Mouse (Mus musculus) liver, embryonic 14.5 days (tissue): ENCODE measurements around the gene Zfp553. TPM values are rescaled to one million over a fixed set of nuclear protein-coding genes. Genes with fewer than 3 reads are reported as not detected.
A peak's percentile ranks its signal among the peaks of the same experiment; 100 is the strongest.

Experiments
- ATAC-seq: fragments of 200-750 bp; cut with Nextera tagmentation; 2 replicates; pipeline ENCODE4 v1.8.0; 2017; ENCODE audit warnings: moderate number of reproducible peaks, mild to moderate bottlenecking, moderate library complexity; ENCODE audit not compliant: insufficient read depth
- DNase-seq, 3 experiments: peaks; one replicate each; pipeline ENCODE4 v3.0.0-alpha.2; 2012 to 2013; ENCODE audit warnings: low read depth in 3 of 3, low spot score in 3 of 3
- H3K27ac ChIP-seq: fragments of 300-500 bp; sonication (generic); 2 replicates; pipeline ENCODE4 v1.5.1; 2014; ENCODE audit warnings: moderate library complexity, mild to moderate bottlenecking, control low read depth, inconsistent platforms
- H3K27me3 ChIP-seq: fragments of 300-500 bp; sonication (generic); 2 replicates; pipeline ENCODE4 v1.6.1; 2014; ENCODE audit warnings: mild to moderate bottlenecking, low read length, moderate library complexity; ENCODE audit not compliant: control insufficient read depth, insufficient read depth
- H3K36me3 ChIP-seq: fragments of 300-500 bp; sonication (generic); replicated peaks from 2 replicates; pipeline ENCODE4 v1.6.1; 2014; ENCODE audit warnings: low read depth; ENCODE audit not compliant: control insufficient read depth, insufficient read depth
- H3K4me1 ChIP-seq, 2 experiments: fragments of 200-500 bp in 1 of 2; fragments of 300-500 bp in 1 of 2; sonication (generic) in 1 of 2; replicated peaks; 2 replicates each; pipeline ENCODE4 v1.6.1; 2012 to 2014; ENCODE audit warnings: antibody characterized with exemption in 1 of 2, inconsistent platforms in 1 of 2, low read length in 1 of 2; ENCODE audit not compliant: control insufficient read depth in 2 of 2, insufficient read depth in 2 of 2
- H3K4me2 ChIP-seq: fragments of 300-500 bp; sonication (generic); 2 replicates; pipeline ENCODE4 v1.6.1; 2014; ENCODE audit warnings: low read depth, mild to moderate bottlenecking, control low read depth, moderate library complexity
- H3K4me3 ChIP-seq, 2 experiments: fragments of 200-500 bp in 1 of 2; fragments of 300-500 bp in 1 of 2; sonication (generic) in 1 of 2; 2 replicates each; pipeline ENCODE4 v1.5.1; 2012 to 2014; ENCODE audit warnings: low read depth in 2 of 2, low read length in 2 of 2, mild to moderate bottlenecking in 2 of 2, control low read depth in 1 of 2, inconsistent platforms in 1 of 2, moderate library complexity in 1 of 2; ENCODE audit not compliant: insufficient read depth in 1 of 2
- H3K9ac ChIP-seq: fragments of 300-500 bp; sonication (generic); replicated peaks from 2 replicates; pipeline ENCODE4 v1.6.1; 2014; ENCODE audit warnings: mild to moderate bottlenecking, control low read depth, moderate library complexity
- H3K9me3 ChIP-seq: fragments of 300-500 bp; sonication (generic); 2 replicates; pipeline ENCODE4 v1.6.1; 2016; ENCODE audit warnings: low read length, mixed read lengths; ENCODE audit not compliant: control insufficient read depth
- CTCF ChIP-seq: IDR thresholded peaks from 2 replicates; pipeline ENCODE4 v1.5.1; 2016; ENCODE audit warnings: antibody characterized with exemption, low read depth, control low read depth
- EP300 ChIP-seq: IDR thresholded peaks from 2 replicates; pipeline ENCODE4 v1.6.1; 2016; ENCODE audit warnings: antibody characterized with exemption, low read depth
- WGBS: fragments of 180-500 bp; shearing (Covaris S2); extraction: QIAGEN DNeasy Blood & Tissue Kit; methylation state at CpG from one replicate; pipeline ENCODE4 v1.1.7; 2014; ENCODE audit not compliant: insufficient replicate concordance; 5-methylcytosine and 5-hydroxymethylcytosine counted together
- polyA plus RNA-seq, 2 experiments: library from polyadenylated mRNA; depleted of rRNA in 1 of 2; stranded (reverse) in 1 of 2; unstranded in 1 of 2; fragments of >200 nt; fragmentation: Nextera tagmentation in 1 of 2; extraction: Ambion mirVana in 1 of 2; gene quantifications; 2 replicates each; pipeline versions ENCODE4 v1.2.1 to v1.2.3; 2012 to 2014

The Zfp553 gene
- polyA plus RNA-seq, 2 experiments: 2.4 to 3.4 TPM

DNA sequence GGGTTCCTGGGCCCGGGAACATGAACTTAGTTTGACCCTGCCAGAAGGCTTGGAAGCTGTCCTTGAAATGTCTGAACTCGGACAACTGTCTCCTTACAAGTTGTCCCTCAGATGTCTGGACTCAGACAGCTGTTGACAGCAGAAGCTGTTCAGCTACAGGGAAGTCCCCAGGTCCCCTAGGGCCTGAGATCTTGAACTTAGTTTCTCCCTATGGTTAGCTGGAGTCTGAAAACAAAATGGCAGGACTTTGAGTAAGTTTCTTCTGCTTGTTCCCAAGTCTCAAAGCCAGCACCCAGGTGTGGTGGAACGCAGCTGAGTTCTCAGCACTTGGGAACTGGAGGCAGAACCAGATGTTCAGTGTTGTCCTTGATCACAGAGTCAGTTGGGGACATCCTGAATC is 47.2 kb downstream of the Zfp553 start:
- H3K27ac ChIP-seq: no peak overlapping the region

GRCm38 (mm10) chr7:127281114-127281513 is 48.3 kb downstream of the Zfp553 start:
- no peaks in the 10 kb centered on the region for H3K9me3 ChIP-seq
- H3K36me3 ChIP-seq: no peaks in the 10 kb centered on the region
- TF ChIP-seq EP300 (no peak), CTCF (no peak)
- no peak overlapping the region for H3K9ac ChIP-seq
- no peak overlapping the region for H3K4me3 ChIP-seq
- no peak for DNase-seq
- no peak for ATAC-seq
- WGBS: 17% methylated on average over 4 of the region's 4 CpGs
- H3K4me2 ChIP-seq: no peak overlapping the region
- peaks cover 0 to 22% of the 10 kb centered on the region in 2 experiments; a peak in 2 of 4 replicates for H3K4me1 ChIP-seq
- no peak overlapping the region for H3K27ac ChIP-seq
- no peaks in the 10 kb centered on the region for H3K27me3 ChIP-seq

More for the DNA sequence above, 47.2 kb downstream of the Zfp553 start:
- Histone ChIP-seq H3K9me3 (no peaks in the 10 kb centered on the region), H3K4me3 (no peak overlapping the region), H3K27me3 (no peaks in the 10 kb centered on the region), H3K36me3 (no peaks in the 10 kb centered on the region), H3K9ac (no peak overlapping the region), H3K4me2 (no peak overlapping the region), H3K4me1 (peaks cover 0 to 17% of the 10 kb centered on the region in 2 experiments; a peak in 2 of 4 replicates)
- no peak for TF ChIP-seq EP300
- TF ChIP-seq CTCF: no peak
- DNase-seq (no peak), ATAC-seq (no peak)
- WGBS: 65% methylated on average over 3 of the region's 3 CpGs

DNA sequence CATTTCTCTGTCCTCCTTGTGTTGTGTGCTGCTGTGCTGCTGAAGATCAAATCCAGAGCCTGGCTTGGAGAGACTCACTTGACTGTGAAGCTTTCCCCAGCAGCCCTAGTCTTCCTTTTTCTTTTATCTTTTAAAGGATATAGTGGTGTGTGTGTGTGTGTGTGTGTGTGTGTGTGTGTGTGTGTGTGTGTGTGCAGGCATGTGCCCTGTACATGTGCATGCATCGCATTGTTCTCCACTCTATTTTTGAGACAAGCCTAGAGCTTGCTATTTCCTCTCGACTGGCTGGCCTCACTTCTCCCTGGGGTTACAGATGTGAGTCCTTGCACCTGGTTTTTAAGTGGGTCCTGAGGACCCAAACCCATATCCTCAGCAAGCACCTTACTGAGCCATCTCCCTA is 49.3 kb downstream of the Zfp553 start:
- Histone ChIP-seq H3K4me1 (peaks cover 0 to 17% of the 10 kb centered on the region in 2 experiments; a peak in 2 of 4 replicates), H3K4me2 (no peak overlapping the region), H3K4me3 (no peak overlapping the region), H3K27ac (no peak overlapping the region), H3K36me3 (no peaks in the 10 kb centered on the region), H3K9ac (no peak overlapping the region), H3K9me3 (no peaks in the 10 kb centered on the region), H3K27me3 (no peaks in the 10 kb centered on the region)
- ATAC-seq (no peak), DNase-seq (no peak)
- no peak for TF ChIP-seq CTCF
- TF ChIP-seq EP300: no peak
- WGBS: 46% methylated on average over 2 of the region's 2 CpGs

GRCm38 (mm10) chr7:127285154-127285553 is 52.3 kb downstream of the Zfp553 start:
- no peaks in the 10 kb centered on the region for H3K36me3 ChIP-seq
- H3K9me3 ChIP-seq: no peaks in the 10 kb centered on the region
- ATAC-seq: peak; percentile 83
- no peak overlapping the region for H3K27ac ChIP-seq
- no peak overlapping the region for H3K4me3 ChIP-seq
- H3K4me2 ChIP-seq: no peak overlapping the region
- H3K4me1 ChIP-seq: peaks cover 0 to 12% of the 10 kb centered on the region in 2 experiments; a peak in 2 of 4 replicates
- 14% methylated on average over 5 of the region's 10 CpGs for WGBS
- DNase-seq: no peak
- no peaks in the 10 kb centered on the region for H3K27me3 ChIP-seq
- TF ChIP-seq EP300: no peak
- TF ChIP-seq CTCF: peak; percentile 27; the same call in 1 of the 2 replicates
- no peak overlapping the region for H3K9ac ChIP-seq

Other genes with a start within 250 kb of the Zfp553 start
- gene Mvp, start 218.4 kb upstream of the Zfp553 start, polyA plus RNA-seq (2012; rRNA removed): 3.8 and 4.5 TPM in 2 replicates
- gene Mvp, start 218.4 kb upstream of the Zfp553 start, polyA plus RNA-seq (2014; fragmentation: Nextera tagmentation; extraction: Ambion mirVana): 5.5 and 5.6 TPM in 2 replicates
- 0.10 and 0.30 TPM in 2 replicates for gene Pagr1b, start 216.6 kb upstream of the Zfp553 start, polyA plus RNA-seq (2012; rRNA removed)
- gene Pagr1b, start 216.6 kb upstream of the Zfp553 start, polyA plus RNA-seq (2014; fragmentation: Nextera tagmentation; extraction: Ambion mirVana): not detected in 2 replicates
- gene Pagr1a, start 215.7 kb upstream of the Zfp553 start, polyA plus RNA-seq (2012; rRNA removed): 8.0 and 15.2 TPM in 2 replicates
- 27.3 and 32.2 TPM in 2 replicates for gene Pagr1a, start 215.7 kb upstream of the Zfp553 start, polyA plus RNA-seq (2014; fragmentation: Nextera tagmentation; extraction: Ambion mirVana)
- gene Gm42742, start 212.0 kb upstream of the Zfp553 start, polyA plus RNA-seq (2012; rRNA removed): 7.5 and 15.7 TPM in 2 replicates
- gene Gm42742, start 212.0 kb upstream of the Zfp553 start, polyA plus RNA-seq (2014; fragmentation: Nextera tagmentation; extraction: Ambion mirVana): 1.2 and 8.3 TPM in 2 replicates
- gene Prrt2, start 211.8 kb upstream of the Zfp553 start, polyA plus RNA-seq (2012; rRNA removed): 0.08 and 0.55 TPM in 2 replicates
- gene Prrt2, start 211.8 kb upstream of the Zfp553 start, polyA plus RNA-seq (2014; fragmentation: Nextera tagmentation; extraction: Ambion mirVana): 0.40 and 0.41 TPM in 2 replicates
- gene Maz, start 206.0 kb upstream of the Zfp553 start, polyA plus RNA-seq (2012; rRNA removed): 91.4 and 97.5 TPM in 2 replicates
- gene Maz, start 206.0 kb upstream of the Zfp553 start, polyA plus RNA-seq (2014; fragmentation: Nextera tagmentation; extraction: Ambion mirVana): 27.3 and 37.4 TPM in 2 replicates
- gene Kif22, start 190.6 kb upstream of the Zfp553 start, polyA plus RNA-seq (2012; rRNA removed): 43.8 and 60.1 TPM in 2 replicates
- gene Kif22, start 190.6 kb upstream of the Zfp553 start, polyA plus RNA-seq (2014; fragmentation: Nextera tagmentation; extraction: Ambion mirVana): 101 and 112 TPM in 2 replicates
- 0.08 and 0.11 TPM in 2 replicates for gene Zg16, start 145.7 kb upstream of the Zfp553 start, polyA plus RNA-seq (2012; rRNA removed)
- gene Zg16, start 145.7 kb upstream of the Zfp553 start, polyA plus RNA-seq (2014; fragmentation: Nextera tagmentation; extraction: Ambion mirVana): not detected in 2 replicates
- gene AI467606, start 141.7 kb upstream of the Zfp553 start, polyA plus RNA-seq (2012; rRNA removed): 5.3 and 6.4 TPM in 2 replicates
- 7.6 and 8.5 TPM in 2 replicates for gene AI467606, start 141.7 kb upstream of the Zfp553 start, polyA plus RNA-seq (2014; fragmentation: Nextera tagmentation; extraction: Ambion mirVana)
- 35.6 and 35.9 TPM in 2 replicates for gene Qprt, start 110.8 kb upstream of the Zfp553 start, polyA plus RNA-seq (2012; rRNA removed)
- 48.6 and 49.2 TPM in 2 replicates for gene Qprt, start 110.8 kb upstream of the Zfp553 start, polyA plus RNA-seq (2014; fragmentation: Nextera tagmentation; extraction: Ambion mirVana)
- gene Spn, start 95.2 kb upstream of the Zfp553 start, polyA plus RNA-seq (2012; rRNA removed): 8.0 and 10.8 TPM in 2 replicates
- 7.9 and 8.0 TPM in 2 replicates for gene Spn, start 95.2 kb upstream of the Zfp553 start, polyA plus RNA-seq (2014; fragmentation: Nextera tagmentation; extraction: Ambion mirVana)
- gene Cd2bp2, start 37.0 kb upstream of the Zfp553 start, polyA plus RNA-seq (2012; rRNA removed): 17.6 and 27.6 TPM in 2 replicates
- 17.4 and 18.4 TPM in 2 replicates for gene Cd2bp2, start 37.0 kb upstream of the Zfp553 start, polyA plus RNA-seq (2014; fragmentation: Nextera tagmentation; extraction: Ambion mirVana)
- gene Tbc1d10b, start 24.6 kb upstream of the Zfp553 start, polyA plus RNA-seq (2012; rRNA removed): 12.8 and 15.5 TPM in 2 replicates
- gene Tbc1d10b, start 24.6 kb upstream of the Zfp553 start, polyA plus RNA-seq (2014; fragmentation: Nextera tagmentation; extraction: Ambion mirVana): 10.9 and 13.2 TPM in 2 replicates
- gene Mylpf, start 24.2 kb upstream of the Zfp553 start, polyA plus RNA-seq (2012; rRNA removed): 10.6 and 15.6 TPM in 2 replicates
- gene Mylpf, start 24.2 kb upstream of the Zfp553 start, polyA plus RNA-seq (2014; fragmentation: Nextera tagmentation; extraction: Ambion mirVana): 31.0 and 31.1 TPM in 2 replicates
- gene Sept1, start 69 bp downstream of the Zfp553 start, polyA plus RNA-seq (2012; rRNA removed): 10.3 and 16.1 TPM in 2 replicates
- 7.0 TPM in 2 replicates for gene Sept1, start 69 bp downstream of the Zfp553 start, polyA plus RNA-seq (2014; fragmentation: Nextera tagmentation; extraction: Ambion mirVana)
- 19.6 and 21.6 TPM in 2 replicates for gene Zfp771, start 11.2 kb downstream of the Zfp553 start, polyA plus RNA-seq (2012; rRNA removed)
- gene Zfp771, start 11.2 kb downstream of the Zfp553 start, polyA plus RNA-seq (2014; fragmentation: Nextera tagmentation; extraction: Ambion mirVana): 11.0 TPM in 2 replicates
- gene Dctpp1, start 27.6 kb downstream of the Zfp553 start, polyA plus RNA-seq (2012; rRNA removed): 62.2 and 82.9 TPM in 2 replicates
- 104 and 117 TPM in 2 replicates for gene Dctpp1, start 27.6 kb downstream of the Zfp553 start, polyA plus RNA-seq (2014; fragmentation: Nextera tagmentation; extraction: Ambion mirVana)
- 35.0 and 44.9 TPM in 2 replicates for gene Sephs2, start 41.0 kb downstream of the Zfp553 start, polyA plus RNA-seq (2012; rRNA removed)
- gene Sephs2, start 41.0 kb downstream of the Zfp553 start, polyA plus RNA-seq (2014; fragmentation: Nextera tagmentation; extraction: Ambion mirVana): 143 and 155 TPM in 2 replicates
- gene Itgal, start 63.2 kb downstream of the Zfp553 start, polyA plus RNA-seq (2012; rRNA removed): 6.4 and 6.7 TPM in 2 replicates
- gene Itgal, start 63.2 kb downstream of the Zfp553 start, polyA plus RNA-seq (2014; fragmentation: Nextera tagmentation; extraction: Ambion mirVana): 4.0 and 4.8 TPM in 2 replicates
- gene Zfp768, start 112.5 kb downstream of the Zfp553 start, polyA plus RNA-seq (2012; rRNA removed): 4.4 and 5.0 TPM in 2 replicates
- 0.52 and 0.75 TPM in 2 replicates for gene Zfp768, start 112.5 kb downstream of the Zfp553 start, polyA plus RNA-seq (2014; fragmentation: Nextera tagmentation; extraction: Ambion mirVana)
- 1.2 and 1.9 TPM in 2 replicates for gene Zfp747, start 143.0 kb downstream of the Zfp553 start, polyA plus RNA-seq (2012; rRNA removed)
- gene Zfp747, start 143.0 kb downstream of the Zfp553 start, polyA plus RNA-seq (2014; fragmentation: Nextera tagmentation; extraction: Ambion mirVana): 1.2 and 1.8 TPM in 2 replicates
- gene 9130019O22Rik, start 154.1 kb downstream of the Zfp553 start, polyA plus RNA-seq (2012; rRNA removed): 0.69 and 0.71 TPM in 2 replicates
- 1.0 and 1.2 TPM in 2 replicates for gene 9130019O22Rik, start 154.1 kb downstream of the Zfp553 start, polyA plus RNA-seq (2014; fragmentation: Nextera tagmentation; extraction: Ambion mirVana)
- gene E430018J23Rik, start 160.6 kb downstream of the Zfp553 start, polyA plus RNA-seq (2012; rRNA removed): 1.2 and 1.3 TPM in 2 replicates
- 1.0 and 1.3 TPM in 2 replicates for gene E430018J23Rik, start 160.6 kb downstream of the Zfp553 start, polyA plus RNA-seq (2014; fragmentation: Nextera tagmentation; extraction: Ambion mirVana)
- gene Zfp764, start 173.8 kb downstream of the Zfp553 start, polyA plus RNA-seq (2012; rRNA removed): 0.94 and 1.3 TPM in 2 replicates
- 1.1 and 1.5 TPM in 2 replicates for gene Zfp764, start 173.8 kb downstream of the Zfp553 start, polyA plus RNA-seq (2014; fragmentation: Nextera tagmentation; extraction: Ambion mirVana)
- gene Zfp688, start 189.0 kb downstream of the Zfp553 start, polyA plus RNA-seq (2012; rRNA removed): 5.6 and 6.5 TPM in 2 replicates
- gene Zfp688, start 189.0 kb downstream of the Zfp553 start, polyA plus RNA-seq (2014; fragmentation: Nextera tagmentation; extraction: Ambion mirVana): 8.8 and 8.9 TPM in 2 replicates
- 1.8 and 2.1 TPM in 2 replicates for gene Zfp689, start 216.1 kb downstream of the Zfp553 start, polyA plus RNA-seq (2012; rRNA removed)
- gene Zfp689, start 216.1 kb downstream of the Zfp553 start, polyA plus RNA-seq (2014; fragmentation: Nextera tagmentation; extraction: Ambion mirVana): 1.3 and 1.4 TPM in 2 replicates
- gene Prr14, start 226.6 kb downstream of the Zfp553 start, polyA plus RNA-seq (2012; rRNA removed): 21.2 and 22.9 TPM in 2 replicates
- 20.3 and 23.2 TPM in 2 replicates for gene Prr14, start 226.6 kb downstream of the Zfp553 start, polyA plus RNA-seq (2014; fragmentation: Nextera tagmentation; extraction: Ambion mirVana)
- 7.3 and 9.8 TPM in 2 replicates for gene Fbrs, start 246.1 kb downstream of the Zfp553 start, polyA plus RNA-seq (2012; rRNA removed)
- gene Fbrs, start 246.1 kb downstream of the Zfp553 start, polyA plus RNA-seq (2014; fragmentation: Nextera tagmentation; extraction: Ambion mirVana): 4.2 and 4.7 TPM in 2 replicates